Mouse (Mus musculus): ENCODE measurements at regions not wholly inside any gene's neighbourhood (a gene's known extent, or its start where the extent isn't known, plus 50 kb on each side); places are given as distances from the start of the nearest gene placed in this dataset.

GRCm38 (mm10) chr3:132512526-132513102 is 117.0 kb upstream of the Gimd1 start:
- no peaks in the 10 kb centered on the region for H3K27me3 ChIP-seq (ENCODE audit: control insufficient read depth, insufficient read depth, insufficient read length)
- TF ChIP-seq MYOG (IDR thresholded peaks at IDR 0.05; ENCODE audit: control insufficient read depth, extremely low read depth, insufficient read length): no peak
- TF ChIP-seq USF1 (IDR thresholded peaks at IDR 0.05; ENCODE audit: low read depth): no peak
- no peak for TF ChIP-seq MYOD1 (IDR thresholded peaks at IDR 0.05; ENCODE audit: control insufficient read depth, insufficient read length, low read depth)
- no peak for TF ChIP-seq CEBPB (IDR thresholded peaks at IDR 0.05; ENCODE audit: low read depth)
- no peak for TF ChIP-seq FOSL1 (IDR thresholded peaks at IDR 0.05; ENCODE audit: insufficient read depth, low read length, poor library complexity, severe bottlenecking)
- no peak for TF ChIP-seq MAX (IDR thresholded peaks at IDR 0.05)
- TF ChIP-seq CTCF (IDR thresholded peaks at IDR 0.05; ENCODE audit: control insufficient read depth, insufficient read depth, insufficient read length): no peak
- no peaks in the 10 kb centered on the region for H3K79me3 ChIP-seq (ENCODE audit: low read depth)
- no peaks in the 10 kb centered on the region for H3K79me2 ChIP-seq (ENCODE audit: control insufficient read depth, insufficient read depth)
- H3K4me3 ChIP-seq (ENCODE audit: insufficient read depth, poor library complexity, severe bottlenecking): no peak overlapping the region
- no peak overlapping the region for H3ac ChIP-seq (ENCODE audit: control insufficient read depth, insufficient read length, low read depth)
- H3K36me3 ChIP-seq (ENCODE audit: control insufficient read depth, insufficient read depth): no peaks in the 10 kb centered on the region

DNA sequence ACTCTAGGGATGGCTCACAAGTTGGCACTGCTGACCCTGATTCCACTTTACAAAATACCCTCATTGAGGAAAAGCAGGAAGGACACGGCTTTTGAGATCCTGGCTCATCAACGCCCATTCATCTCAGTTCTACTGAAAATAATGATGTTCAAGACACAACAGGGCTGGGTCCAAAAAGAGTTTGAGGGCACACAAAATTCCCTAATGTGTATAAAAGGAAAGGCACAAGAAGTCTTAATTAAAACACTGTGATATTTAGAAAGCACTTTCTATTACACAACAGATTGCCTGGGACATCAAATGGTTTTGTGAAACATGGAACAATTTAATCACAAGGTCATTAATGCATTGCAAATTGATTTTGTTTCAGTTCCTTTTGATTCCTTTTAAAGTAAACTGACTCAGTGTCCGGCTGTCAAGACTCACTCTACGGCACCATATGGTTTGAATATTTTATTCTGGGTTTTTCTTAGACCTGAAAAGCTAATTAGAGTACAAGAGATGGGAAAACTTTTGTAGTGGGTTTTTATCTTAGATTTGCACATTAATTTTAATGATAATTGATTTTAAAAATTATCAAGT is 96.2 kb upstream of the Gimd1 start:
- Histone ChIP-seq H3K79me2 (ENCODE audit: control insufficient read depth, insufficient read depth) (no peaks in the 10 kb centered on the region), H3K79me3 (ENCODE audit: low read depth) (no peaks in the 10 kb centered on the region), H3ac (ENCODE audit: control insufficient read depth, insufficient read length, low read depth) (no peak overlapping the region), H3K36me3 (ENCODE audit: control insufficient read depth, insufficient read depth) (no peaks in the 10 kb centered on the region), H3K4me3 (ENCODE audit: insufficient read depth, poor library complexity, severe bottlenecking) (no peak overlapping the region), H3K27me3 (ENCODE audit: control insufficient read depth, insufficient read depth, insufficient read length) (no peaks in the 10 kb centered on the region)
- TF ChIP-seq CEBPB (IDR thresholded peaks at IDR 0.05; ENCODE audit: low read depth): no peak
- no peak for TF ChIP-seq FOSL1 (IDR thresholded peaks at IDR 0.05; ENCODE audit: insufficient read depth, low read length, poor library complexity, severe bottlenecking)
- TF ChIP-seq USF1 (IDR thresholded peaks at IDR 0.05; ENCODE audit: low read depth): no peak
- TF ChIP-seq MAX (IDR thresholded peaks at IDR 0.05): no peak
- no peak for TF ChIP-seq MYOD1 (IDR thresholded peaks at IDR 0.05; ENCODE audit: control insufficient read depth, insufficient read length, low read depth)
- no peak for TF ChIP-seq CTCF (IDR thresholded peaks at IDR 0.05; ENCODE audit: control insufficient read depth, insufficient read depth, insufficient read length)
- no peak for TF ChIP-seq MYOG (IDR thresholded peaks at IDR 0.05; ENCODE audit: control insufficient read depth, extremely low read depth, insufficient read length)

GRCm38 (mm10) chr3:132539780-132540658 is 89.6 kb upstream of the Gimd1 start:
- Histone ChIP-seq H3K36me3 (ENCODE audit: control insufficient read depth, insufficient read depth) (no peaks in the 10 kb centered on the region), H3K79me2 (ENCODE audit: control insufficient read depth, insufficient read depth) (no peaks in the 10 kb centered on the region), H3ac (ENCODE audit: control insufficient read depth, insufficient read length, low read depth) (no peak overlapping the region), H3K27me3 (ENCODE audit: control insufficient read depth, insufficient read depth, insufficient read length) (no peaks in the 10 kb centered on the region), H3K79me3 (ENCODE audit: low read depth) (no peaks in the 10 kb centered on the region), H3K4me3 (ENCODE audit: insufficient read depth, poor library complexity, severe bottlenecking) (no peak overlapping the region)
- TF ChIP-seq CEBPB (IDR thresholded peaks at IDR 0.05; ENCODE audit: low read depth) (no peak), MAX (IDR thresholded peaks at IDR 0.05) (no peak), FOSL1 (IDR thresholded peaks at IDR 0.05; ENCODE audit: insufficient read depth, low read length, poor library complexity, severe bottlenecking) (no peak), MYOD1 (IDR thresholded peaks at IDR 0.05; ENCODE audit: control insufficient read depth, insufficient read length, low read depth) (no peak)

DNA sequence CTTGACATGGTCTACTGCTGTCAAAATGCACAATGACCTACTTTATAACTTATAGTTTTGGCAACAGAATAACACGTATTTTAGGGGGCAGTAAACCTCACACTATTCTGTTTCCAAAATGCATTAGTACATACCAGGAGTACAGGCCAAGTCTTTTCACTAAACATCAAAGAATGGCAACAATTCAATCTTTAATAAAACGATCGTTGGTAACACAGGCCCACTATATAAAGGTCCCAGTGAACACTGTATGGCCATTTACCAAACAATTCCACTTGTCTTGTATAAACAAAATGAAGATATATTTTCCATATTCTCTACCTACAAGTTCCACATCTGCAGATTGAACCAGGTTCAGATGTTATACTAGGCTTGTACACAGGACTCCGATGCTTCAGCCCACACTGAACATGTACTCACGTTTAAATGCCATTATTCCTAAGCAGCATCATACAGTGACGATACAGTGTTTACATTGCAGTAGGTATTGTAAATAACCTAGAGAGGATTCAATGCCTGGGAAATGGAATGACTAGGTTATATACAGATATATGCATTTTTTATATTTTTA is 78.3 kb upstream of the Gimd1 start:
- H3K36me3 ChIP-seq (ENCODE audit: control insufficient read depth, insufficient read depth): no peaks in the 10 kb centered on the region
- no peaks in the 10 kb centered on the region for H3K79me2 ChIP-seq (ENCODE audit: control insufficient read depth, insufficient read depth)
- peaks cover 8% of the 10 kb centered on the region for H3K27me3 ChIP-seq (ENCODE audit: control insufficient read depth, insufficient read depth, insufficient read length)
- H3K79me3 ChIP-seq (ENCODE audit: low read depth): no peaks in the 10 kb centered on the region
- no peak overlapping the region for H3K4me3 ChIP-seq (ENCODE audit: insufficient read depth, poor library complexity, severe bottlenecking)
- TF ChIP-seq CEBPB (IDR thresholded peaks at IDR 0.05; ENCODE audit: low read depth): no peak
- TF ChIP-seq CTCF (IDR thresholded peaks at IDR 0.05; ENCODE audit: control insufficient read depth, insufficient read depth, insufficient read length): no peak
- no peak for TF ChIP-seq USF1 (IDR thresholded peaks at IDR 0.05; ENCODE audit: low read depth)
- no peak for TF ChIP-seq FOSL1 (IDR thresholded peaks at IDR 0.05; ENCODE audit: insufficient read depth, low read length, poor library complexity, severe bottlenecking)
- no peak for TF ChIP-seq MYOG (IDR thresholded peaks at IDR 0.05; ENCODE audit: control insufficient read depth, extremely low read depth, insufficient read length)
- no peak for TF ChIP-seq MYOD1 (IDR thresholded peaks at IDR 0.05; ENCODE audit: control insufficient read depth, insufficient read length, low read depth)
- TF ChIP-seq MAX (IDR thresholded peaks at IDR 0.05): no peak
- no peak overlapping the region for H3ac ChIP-seq (ENCODE audit: control insufficient read depth, insufficient read length, low read depth)

GRCm38 (mm10) chr3:132565755-132566154 is 63.9 kb upstream of the Gimd1 start:
- no peaks in the 10 kb centered on the region for H3K36me3 ChIP-seq (ENCODE audit: control insufficient read depth, insufficient read depth)
- no peaks in the 10 kb centered on the region for H3K79me3 ChIP-seq (ENCODE audit: low read depth)
- no peaks in the 10 kb centered on the region for H3K79me2 ChIP-seq (ENCODE audit: control insufficient read depth, insufficient read depth)
- TF ChIP-seq CTCF (IDR thresholded peaks at IDR 0.05; ENCODE audit: control insufficient read depth, insufficient read depth, insufficient read length) (no peak), CEBPB (IDR thresholded peaks at IDR 0.05; ENCODE audit: low read depth) (no peak), MAX (IDR thresholded peaks at IDR 0.05) (no peak), MYOD1 (IDR thresholded peaks at IDR 0.05; ENCODE audit: control insufficient read depth, insufficient read length, low read depth) (no peak), USF1 (IDR thresholded peaks at IDR 0.05; ENCODE audit: low read depth) (no peak), FOSL1 (IDR thresholded peaks at IDR 0.05; ENCODE audit: insufficient read depth, low read length, poor library complexity, severe bottlenecking) (no peak), MYOG (IDR thresholded peaks at IDR 0.05; ENCODE audit: control insufficient read depth, extremely low read depth, insufficient read length) (no peak)
- no peak overlapping the region for H3ac ChIP-seq (ENCODE audit: control insufficient read depth, insufficient read length, low read depth)
- peaks cover 10% of the 10 kb centered on the region for H3K27me3 ChIP-seq (ENCODE audit: control insufficient read depth, insufficient read depth, insufficient read length)
- H3K4me3 ChIP-seq (ENCODE audit: insufficient read depth, poor library complexity, severe bottlenecking): no peak overlapping the region

Measured in C2C12 (cell line).